Mouse (Mus musculus) left cerebral cortex, postnatal 14 days (tissue): ENCODE data around the gene Pip4k2a. TPM values are rescaled to one million over a fixed set of nuclear protein-coding genes. Genes with fewer than 3 reads are reported as not detected.

Experiments used
- DNase-seq, 2 experiments: peaks; one replicate each; pipeline ENCODE4 v3.0.0; 2021 to 2022; ENCODE audit warnings: low spot score in 2 of 2, mixed read lengths in 1 of 2
- intact Hi-C: fragments of 180-260 bp; cut with DNase I; formaldehyde crosslinking; loops from one replicate; pipeline ENCODE4 v1.15.1; 2025
- total RNA-seq, 2 experiments: library from RNA; stranded (reverse); gene quantifications; 2 replicates each; pipeline ENCODE4 v1.2.3; 2021

Pip4k2a gene
- total RNA-seq, 2 experiments from 2014 or later, result 40.9 to 41.0 TPM

GRCm38 (mm10) chr2:18819520-18819919 is 178.4 kb downstream of the Pip4k2a start:
- no peak for DNase-seq
- intact Hi-C loops, result no loop called here

GRCm38 (mm10) chr2:18816036-18816435 is 181.9 kb downstream of the Pip4k2a start:
- no peak for DNase-seq
- intact Hi-C loops, result no loop called here

GRCm38 (mm10) chr2:18815336-18815965 is 182.5 kb downstream of the Pip4k2a start:
- intact Hi-C loops, result no loop called here
- no peak for DNase-seq

- no peak for DNase-seq
- intact Hi-C loops, result loop anchor here (5.0 kb wide), 1 partner anchor 807 kb away; no protein-coding TSS in a partner anchor
These were observed 183.5 kb downstream of the Pip4k2a start for GRCm38 (mm10) chr2:18814447-18814804.

GRCm38 (mm10) chr2:18813683-18814446 is 184.1 kb downstream of the Pip4k2a start:
- intact Hi-C loops, result loop anchor here (5.0 kb wide), 1 partner anchor 807 kb away; no protein-coding TSS in a partner anchor
- no peak for DNase-seq

- no peak for DNase-seq
- intact Hi-C loops, result no loop called here
These were observed 190.0 kb downstream of the Pip4k2a start for GRCm38 (mm10) chr2:18807961-18808360.

GRCm38 (mm10) chr2:18801281-18801862 is 196.6 kb downstream of the Pip4k2a start:
- DNase-seq, result no peak
- intact Hi-C loops, result no loop called here

- DNase-seq, result peak in 1 of 2 experiments; percentile 15
- intact Hi-C loops, result no loop called here
These were observed 197.2 kb downstream of the Pip4k2a start for GRCm38 (mm10) chr2:18800646-18801251.

- peak; percentile 77 to 80 for DNase-seq
- intact Hi-C loops, result no loop called here
These were observed 197.8 kb downstream of the Pip4k2a start for GRCm38 (mm10) chr2:18799966-18800645.

- DNase-seq, result peak in 1 of 2 experiments; percentile 30
- intact Hi-C loops, result no loop called here
These were observed 198.5 kb downstream of the Pip4k2a start for GRCm38 (mm10) chr2:18799265-18799965.

GRCm38 (mm10) chr2:18797776-18798175 is 200.2 kb downstream of the Pip4k2a start:
- intact Hi-C loops, result no loop called here
- no peak for DNase-seq

GRCm38 (mm10) chr2:18794261-18794660 is 203.7 kb downstream of the Pip4k2a start:
- DNase-seq, result no peak
- intact Hi-C loops, result no loop called here

Other genes starting within 250 kb of the Pip4k2a start
- 1 to 10 TPM in 1 of 2 experiments, under 1 TPM in 1; 0.76 to 1.2 TPM for gene 4930426L09Rik, start 217 bp upstream of the Pip4k2a start, total RNA-seq
- under 1 TPM; 0.37 to 0.57 TPM for gene Armc3, start 201.2 kb upstream of the Pip4k2a start, total RNA-seq